In the genomic region with DNA sequence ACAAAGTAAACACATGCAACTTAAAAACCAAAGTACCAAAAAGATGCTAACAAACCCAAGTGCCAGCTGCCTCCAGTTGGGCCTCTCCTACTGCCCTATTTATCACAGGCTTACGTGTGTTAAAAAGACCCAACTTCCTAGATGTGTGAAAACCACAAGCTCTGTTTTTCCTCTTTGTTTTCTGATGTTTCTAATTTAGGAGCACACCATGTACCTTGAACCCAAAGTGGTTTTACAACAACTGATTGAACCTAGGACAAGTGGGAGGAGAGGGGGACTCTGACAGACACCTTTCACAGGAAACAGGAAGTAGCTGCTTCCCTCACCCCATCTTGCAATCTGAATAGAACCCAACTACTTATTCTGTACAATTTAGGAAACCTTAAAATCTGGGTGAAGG, we compare ENCODE assay signal across 9 mouse cellular contexts. TPM values are rescaled to one million over a fixed set of nuclear protein-coding genes. Genes with fewer than 3 reads are reported as not detected.
DNase-seq lines count a peak whose midpoint lies in the region; ATAC-seq lines count a peak whose summit lies in the region.
"Had no signal": no experiment of that assay in that cellular context is flagged by ENCODE, and none has a peak within 500 bp of the region (broad histone marks: within the 10 kb centered on the region; RNA-seq: fewer than 3 reads in every experiment).

No protein-coding gene starts in this region.

- DNase-seq in heart, embryonic 10.5 days (ENCODE audit: low spot score) = no peak
- no peak for DNase-seq in heart, postnatal 36 days
- DNase-seq in lung, postnatal 36 days = peak; percentile 42
- no peak for DNase-seq in lung, postnatal 14 days
- peak; percentile 27 for DNase-seq in thymus, postnatal 25 days
- DNase-seq in testis, postnatal 14 days (ENCODE audit: low spot score) = no peak
- DNase-seq in testis, postnatal 10 days (ENCODE audit: low spot score) = no peak

- no peak overlapping the region for H3K9ac ChIP-seq in kidney, embryonic 16.5 days (replicated peaks; ENCODE audit: low read length)
- H3K9ac ChIP-seq: limb, embryonic 13.5 days had no signal

- H3K4me3 ChIP-seq in heart, embryonic 10.5 days = no peak overlapping the region
- no peak overlapping the region for H3K4me3 ChIP-seq in kidney, embryonic 16.5 days (ENCODE audit: low read length)
- H3K4me3 ChIP-seq: limb, embryonic 13.5 days had no signal

- peaks cover 5% of the 10 kb centered on the region; the same call in 1 of the 2 replicates for H3K4me1 ChIP-seq in heart, embryonic 10.5 days
- H3K4me1 ChIP-seq in kidney, embryonic 16.5 days (ENCODE audit: insufficient read depth, low read length) = peaks cover 11% of the 10 kb centered on the region
- H3K4me1 ChIP-seq: limb, embryonic 13.5 days had no signal

- no peak overlapping the region for H3K4me2 ChIP-seq in kidney, embryonic 16.5 days (replicated peaks; ENCODE audit: low read depth, low read length)
- H3K4me2 ChIP-seq: limb, embryonic 13.5 days had no signal

- H3K9me3 ChIP-seq in heart, embryonic 10.5 days = no peaks in the 10 kb centered on the region
- no peaks in the 10 kb centered on the region for H3K9me3 ChIP-seq in kidney, embryonic 16.5 days (ENCODE audit: low read length)
- H3K9me3 ChIP-seq: limb, embryonic 13.5 days had no signal

- peak overlapping the region; percentile 42; the same call in 1 of the 2 replicates for H3K27ac ChIP-seq in heart, embryonic 10.5 days
- peak overlapping the region; percentile 15 for H3K27ac ChIP-seq in kidney, embryonic 16.5 days (ENCODE audit: low read length)
- H3K27ac ChIP-seq: limb, embryonic 13.5 days had no signal

- H3K27me3 ChIP-seq in heart, embryonic 10.5 days (ENCODE audit: insufficient read depth, poor library complexity, severe bottlenecking) = no peaks in the 10 kb centered on the region
- no peaks in the 10 kb centered on the region for H3K27me3 ChIP-seq in kidney, embryonic 16.5 days (ENCODE audit: insufficient read depth, low read length)
- H3K27me3 ChIP-seq: limb, embryonic 13.5 days had no signal

- WGBS in heart, embryonic 10.5 days = 86% methylated on average over 1 of the region's 1 CpGs
- WGBS in kidney, embryonic 16.5 days = 75% methylated on average over 1 of the region's 1 CpGs

- ATAC-seq in kidney, embryonic 16.5 days (ENCODE audit: low FRiP score, low TSS enrichment) = no peak

- intact Hi-C loops in heart, postnatal 36 days (cut with DNase I) = no loop called here

- peaks cover 84% of the 10 kb centered on the region for H3K36me3 ChIP-seq in heart, embryonic 10.5 days
- peaks cover 65% of the 10 kb centered on the region for H3K36me3 ChIP-seq in kidney, embryonic 16.5 days (ENCODE audit: insufficient read depth, low read length)

RNA-seq across cellular contexts. Expression of a gene that starts 23.3 kb away (rescaled TPM):
- polyA plus RNA-seq in heart, embryonic 10.5 days (2016; fragmentation: Nextera tagmentation; extraction: Ambion mirVana) = 302 and 359 TPM in 2 replicates
- total RNA-seq in heart, postnatal 36 days (2021) = 10 to 100 TPM; 33.6 to 35.7 TPM
- 337 and 347 TPM in 2 replicates for polyA plus RNA-seq in kidney, embryonic 16.5 days (2015; fragmentation: Nextera tagmentation; extraction: Ambion mirVana)

RNA-seq across cellular contexts. Expression of a gene that starts 36.4 kb away (rescaled TPM):
- 12.9 and 19.4 TPM in 2 replicates for polyA plus RNA-seq in heart, embryonic 10.5 days (2016; fragmentation: Nextera tagmentation; extraction: Ambion mirVana)
- total RNA-seq in heart, postnatal 36 days (2021) = 10 to 100 TPM; 28.9 to 37.8 TPM
- polyA plus RNA-seq in kidney, embryonic 16.5 days (2015; fragmentation: Nextera tagmentation; extraction: Ambion mirVana) = 14.8 and 14.9 TPM in 2 replicates

RNA-seq across cellular contexts. Expression of a gene that starts 56.1 kb away (rescaled TPM):
- 8.3 and 9.5 TPM in 2 replicates for polyA plus RNA-seq in heart, embryonic 10.5 days (2016; fragmentation: Nextera tagmentation; extraction: Ambion mirVana)
- total RNA-seq in heart, postnatal 36 days (2021) = 1 to 10 TPM; 3.1 to 5.0 TPM
- polyA plus RNA-seq in kidney, embryonic 16.5 days (2015; fragmentation: Nextera tagmentation; extraction: Ambion mirVana) = 12.6 and 14.2 TPM in 2 replicates

Comparison
In these comparisons a context has a peak if more than half of its experiments do, and no peak if none do; other contexts are left out.
1. DNase-seq: peak in lung, postnatal 36 days (single experiment) and thymus, postnatal 25 days (single experiment); none in heart, embryonic 10.5 days (single experiment), heart, postnatal 36 days (0 of 2), lung, postnatal 14 days (single experiment), testis, postnatal 14 days (single experiment) and testis, postnatal 10 days (single experiment).